Mouse (Mus musculus): Measurements from ENCODE around the gene Pcsk6.

Pcsk6 gene

DNA sequence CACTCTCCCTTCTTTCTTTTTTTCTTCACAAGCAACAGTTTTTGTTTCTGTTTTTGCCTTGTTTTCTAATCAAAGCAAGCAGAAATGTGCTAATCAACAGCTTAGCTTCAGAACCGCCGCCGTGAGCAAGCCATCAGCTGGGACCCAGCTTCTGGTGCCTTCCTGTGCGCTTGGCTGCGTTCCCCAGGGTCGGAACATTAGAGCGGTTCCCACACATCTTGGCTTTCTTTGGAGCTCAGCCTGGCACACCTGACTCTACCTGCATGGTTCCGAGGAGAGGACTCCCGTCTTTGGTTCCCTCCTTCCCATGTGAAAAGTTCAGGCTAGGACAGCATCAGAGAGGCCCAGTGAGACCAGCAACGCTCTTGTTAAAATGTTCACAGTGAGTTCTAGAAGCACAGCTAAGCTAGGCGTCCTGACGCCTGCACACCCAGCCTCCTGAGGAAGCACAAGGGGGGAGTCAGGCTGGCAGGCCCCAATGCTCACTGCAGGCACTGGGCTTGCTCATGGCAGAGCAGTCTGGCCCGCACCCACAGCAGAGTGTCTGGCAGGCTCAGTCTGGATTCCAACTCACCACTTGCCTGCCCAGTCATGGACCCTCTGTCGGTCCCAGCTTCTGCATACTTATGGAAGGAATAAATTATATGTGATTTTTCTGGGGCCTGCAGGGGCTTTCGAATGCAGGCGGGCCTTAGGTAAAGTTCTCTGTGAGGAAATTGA lies 139.7 kb downstream of the Pcsk6 start:
- DNase-seq (ENCODE audit: low read depth): no peak

GRCm38 (mm10) chr7:66001797-66002196 lies 140.3 kb downstream of the Pcsk6 start:
- no peak for DNase-seq (ENCODE audit: low read depth)

DNA sequence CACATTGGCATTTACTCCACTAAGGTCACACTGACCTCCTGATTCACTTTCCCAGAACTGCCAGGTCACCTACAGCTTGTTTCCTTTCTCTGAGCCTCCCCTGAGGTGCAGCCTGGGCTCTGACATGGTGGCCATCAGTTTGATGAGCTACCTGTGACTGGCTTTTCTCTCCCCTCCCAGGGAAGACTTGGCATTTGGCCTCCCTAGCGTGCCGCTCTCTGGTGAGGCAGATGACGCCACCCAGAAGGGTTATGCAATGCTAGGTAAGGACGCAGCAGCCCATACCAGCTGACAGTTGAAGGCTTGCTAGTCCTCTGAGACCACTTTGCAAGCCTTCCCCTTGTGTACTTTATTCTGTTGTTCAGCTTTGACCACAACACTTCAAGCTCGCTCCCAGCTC lies 141.9 kb downstream of the Pcsk6 start:
- no peak for DNase-seq (ENCODE audit: low read depth)

GRCm38 (mm10) chr7:66003865-66004638 lies 142.5 kb downstream of the Pcsk6 start:
- no peak for DNase-seq (ENCODE audit: low read depth)

- no peak for DNase-seq (ENCODE audit: low read depth)
Observed at GRCm38 (mm10) chr7:66005066-66005465, 143.5 kb downstream of the Pcsk6 start.

- DNase-seq (ENCODE audit: low read depth): no peak
Observed at GRCm38 (mm10) chr7:66008161-66008891, 146.8 kb downstream of the Pcsk6 start.

DNA sequence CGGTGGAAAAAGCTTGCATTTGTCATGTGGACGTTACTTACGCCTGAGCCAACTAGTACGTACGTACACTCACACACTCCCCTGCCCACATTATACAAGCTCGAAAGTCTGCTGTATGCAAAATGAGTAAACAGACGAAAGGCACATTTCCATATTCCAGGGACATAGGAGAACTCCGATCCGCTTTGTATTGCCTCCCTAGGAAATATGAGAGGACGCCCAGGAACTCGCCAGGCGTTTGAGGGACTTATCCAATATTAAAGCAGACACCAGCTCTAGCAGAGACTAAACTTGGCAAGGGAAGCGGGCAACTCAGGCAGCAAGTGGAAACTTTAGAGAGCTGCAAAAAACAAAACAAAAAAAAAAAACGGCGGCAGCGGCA lies 147.3 kb downstream of the Pcsk6 start:
- DNase-seq (ENCODE audit: low read depth): no peak

GRCm38 (mm10) chr7:66010518-66010917 lies 149.0 kb downstream of the Pcsk6 start:
- DNase-seq (ENCODE audit: low read depth): no peak

DNA sequence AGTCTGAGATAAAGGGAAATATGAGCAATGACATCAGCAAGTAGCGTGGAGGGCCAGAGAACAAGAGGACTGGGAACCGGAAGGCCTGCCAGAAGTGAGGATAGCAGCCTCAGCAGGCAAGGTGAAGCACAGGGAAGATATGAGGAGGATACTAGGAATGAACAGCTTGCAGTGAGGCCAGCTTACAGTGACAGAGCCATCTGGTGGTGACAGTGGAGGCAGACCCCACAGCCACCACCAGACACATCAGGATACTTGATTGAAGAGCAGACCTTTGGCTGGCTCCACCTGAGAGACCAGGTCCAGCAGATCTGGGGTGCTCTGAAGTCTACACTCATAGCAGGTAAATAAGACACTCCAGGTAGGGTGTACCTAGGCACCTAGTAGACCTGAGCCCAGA lies 166.2 kb downstream of the Pcsk6 start:
- DNase-seq (ENCODE audit: low read depth): no peak

- DNase-seq (ENCODE audit: low read depth): no peak
Observed at GRCm38 (mm10) chr7:66028766-66029512, 167.4 kb downstream of the Pcsk6 start.

DNA sequence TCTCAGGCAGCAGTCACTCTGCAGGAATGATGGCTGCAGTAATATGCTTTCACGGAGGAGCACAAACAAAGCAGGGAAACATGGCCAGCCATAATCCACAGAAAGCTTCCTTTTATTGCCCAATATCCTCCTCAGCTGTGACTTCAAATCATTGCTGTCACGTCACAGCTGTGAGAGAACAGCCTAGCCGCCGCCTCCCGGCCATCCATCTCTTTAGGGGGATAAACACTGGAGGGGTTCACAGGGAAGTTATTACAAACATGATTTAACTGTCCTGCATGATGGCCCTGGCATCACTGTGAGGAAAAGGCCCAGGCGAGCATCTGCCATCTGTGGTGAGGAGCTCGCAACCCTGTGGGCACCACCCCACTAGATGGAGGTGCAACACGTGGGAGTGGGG lies 175.3 kb downstream of the Pcsk6 start:
- DNase-seq (ENCODE audit: low read depth): no peak

DNA sequence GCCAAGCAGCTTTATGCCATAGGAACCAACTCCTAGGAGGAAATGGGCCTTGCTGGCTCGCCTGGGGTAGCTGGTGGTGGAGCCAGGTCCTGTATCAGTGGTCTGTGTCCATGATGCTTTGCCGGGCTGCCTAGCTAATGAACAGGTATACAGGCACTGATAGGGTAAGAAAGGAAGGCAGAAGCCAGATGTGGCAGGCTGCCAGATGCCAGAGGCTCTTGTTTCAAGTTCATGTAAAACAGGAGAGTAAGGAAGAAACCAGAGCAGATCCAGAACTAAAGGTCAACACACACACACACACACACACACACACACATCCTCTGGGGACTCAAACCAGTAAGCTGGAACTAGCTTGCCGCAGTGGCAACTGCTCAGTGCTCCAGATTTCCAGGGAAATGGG lies 176.7 kb downstream of the Pcsk6 start:
- no peak for DNase-seq (ENCODE audit: low read depth)

DNA sequence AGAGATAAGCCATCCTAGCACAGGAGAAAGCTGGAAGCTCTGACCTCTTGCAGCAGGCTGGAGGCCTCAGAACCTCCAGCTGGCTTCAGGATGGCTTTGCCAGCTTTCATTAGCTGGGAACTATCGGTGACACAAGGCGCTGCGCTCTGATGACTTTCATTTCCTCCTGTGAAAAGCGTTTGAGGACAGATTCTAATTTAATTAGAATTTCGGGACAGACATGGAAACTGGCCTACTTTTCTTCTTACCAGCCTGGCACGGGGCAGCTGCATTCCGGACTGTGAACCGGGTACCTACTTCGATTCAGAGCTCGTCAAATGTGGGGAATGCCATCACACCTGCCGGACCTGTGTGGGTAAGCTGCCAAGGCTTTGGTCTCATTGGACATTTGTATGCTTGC lies 177.2 kb downstream of the Pcsk6 start:
- no peak for DNase-seq (ENCODE audit: low read depth)

DNA sequence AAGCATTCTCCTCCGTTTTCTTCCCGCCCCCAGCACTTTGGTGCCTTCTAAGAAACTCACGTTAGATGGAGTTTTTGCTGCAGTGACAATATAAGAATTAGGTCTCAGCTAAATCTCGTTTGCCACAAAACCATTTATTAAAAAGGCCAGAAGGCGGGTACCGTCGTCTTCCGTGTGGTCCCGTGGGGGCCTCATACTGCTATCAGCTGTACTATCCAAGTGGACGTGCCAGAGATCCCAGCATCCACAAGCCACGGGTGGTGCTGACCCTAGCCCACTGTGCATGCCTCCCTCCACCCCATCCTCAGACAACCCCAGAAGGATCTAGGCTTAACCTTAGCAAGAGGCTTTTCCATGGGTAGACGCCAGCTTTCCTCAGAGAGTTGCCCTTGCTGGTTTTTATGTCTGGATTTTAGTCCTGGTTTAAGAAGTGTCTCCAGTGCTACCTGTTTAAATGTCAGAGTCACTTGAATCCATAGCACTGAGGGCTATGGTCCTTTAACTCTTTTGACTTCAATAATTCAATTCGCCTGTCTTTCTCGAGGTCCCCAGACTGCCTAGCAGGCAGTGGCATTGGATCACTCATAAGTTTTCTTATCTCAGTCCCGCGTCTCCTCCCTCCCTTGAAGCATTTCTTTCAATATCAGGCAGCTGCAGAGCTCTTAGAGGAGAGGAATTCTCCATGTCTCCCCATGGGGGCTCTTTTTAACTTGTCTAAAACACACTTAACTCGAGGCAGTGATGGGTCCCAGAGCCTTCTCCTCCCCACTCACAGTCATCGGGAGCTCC lies 178.7 kb downstream of the Pcsk6 start:
- no peak for DNase-seq (ENCODE audit: low read depth)

DNA sequence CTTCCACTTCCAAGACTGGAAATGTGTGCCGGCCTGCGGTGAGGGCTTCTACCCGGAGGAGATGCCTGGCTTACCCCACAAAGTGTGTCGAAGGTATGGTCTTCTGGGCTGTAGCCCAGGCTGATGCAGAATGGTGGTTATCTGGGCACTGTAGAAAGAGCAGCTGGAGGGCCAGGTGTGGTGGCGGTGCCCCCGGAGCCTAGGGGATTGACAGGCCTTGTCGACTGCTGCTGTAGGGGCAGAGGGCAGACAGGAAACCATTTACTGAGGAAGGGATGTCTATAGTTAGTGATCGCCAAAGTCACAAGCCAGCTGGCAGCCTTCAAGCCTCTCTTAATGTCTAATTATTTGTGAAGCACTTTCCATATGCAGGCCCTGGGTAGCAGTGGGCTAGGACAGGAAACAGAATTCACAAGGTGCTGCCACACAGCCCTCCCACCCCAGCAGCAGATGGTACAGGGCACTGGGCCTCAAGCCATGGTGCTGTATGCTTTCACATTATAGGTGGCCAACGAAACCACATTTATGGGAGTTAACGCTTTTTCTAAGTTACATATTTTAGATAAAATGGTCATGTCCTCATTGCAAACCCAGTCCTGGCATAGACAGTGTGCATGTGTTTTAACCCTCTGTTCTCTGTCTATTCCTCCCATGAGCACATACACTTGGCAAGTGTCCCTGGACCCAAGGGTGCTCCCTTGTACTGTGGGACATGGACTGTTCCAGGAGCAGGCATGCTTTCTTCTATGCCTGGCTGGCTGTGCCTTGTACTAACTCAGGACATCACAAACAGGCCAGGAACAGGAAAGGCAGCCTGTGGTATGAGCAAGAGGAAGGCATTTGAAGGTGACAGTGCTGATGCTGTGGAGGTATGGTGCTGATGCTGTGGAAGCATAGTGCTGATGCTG lies 182.3 kb downstream of the Pcsk6 start, which contains the start of gene Gm45213:
TSS of gene Gm45213 (plus strand) at position 51 of the 908 bp plus-strand sequence.
- DNase-seq (ENCODE audit: low read depth): no peak

DNA sequence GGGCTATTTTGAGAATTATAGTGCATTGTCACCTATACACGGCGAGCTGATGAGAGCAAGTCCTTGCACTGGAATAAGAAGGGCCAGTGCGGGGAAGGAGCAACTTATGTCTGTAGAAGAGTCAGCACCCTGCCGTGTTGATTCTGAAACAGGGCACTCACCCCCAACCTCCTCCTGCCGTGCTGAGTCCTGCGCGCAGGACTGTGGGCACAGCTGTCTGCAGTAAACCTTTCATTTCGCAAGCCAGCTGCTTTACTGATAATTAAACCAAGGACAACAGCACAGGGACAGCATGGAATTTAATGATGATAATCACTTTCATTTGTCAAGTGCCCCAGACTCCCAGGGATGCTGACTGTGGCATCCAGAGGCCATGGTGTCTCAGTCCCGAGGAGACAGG lies 183.1 kb downstream of the Pcsk6 start:
- no peak for DNase-seq (ENCODE audit: low read depth)

DNA sequence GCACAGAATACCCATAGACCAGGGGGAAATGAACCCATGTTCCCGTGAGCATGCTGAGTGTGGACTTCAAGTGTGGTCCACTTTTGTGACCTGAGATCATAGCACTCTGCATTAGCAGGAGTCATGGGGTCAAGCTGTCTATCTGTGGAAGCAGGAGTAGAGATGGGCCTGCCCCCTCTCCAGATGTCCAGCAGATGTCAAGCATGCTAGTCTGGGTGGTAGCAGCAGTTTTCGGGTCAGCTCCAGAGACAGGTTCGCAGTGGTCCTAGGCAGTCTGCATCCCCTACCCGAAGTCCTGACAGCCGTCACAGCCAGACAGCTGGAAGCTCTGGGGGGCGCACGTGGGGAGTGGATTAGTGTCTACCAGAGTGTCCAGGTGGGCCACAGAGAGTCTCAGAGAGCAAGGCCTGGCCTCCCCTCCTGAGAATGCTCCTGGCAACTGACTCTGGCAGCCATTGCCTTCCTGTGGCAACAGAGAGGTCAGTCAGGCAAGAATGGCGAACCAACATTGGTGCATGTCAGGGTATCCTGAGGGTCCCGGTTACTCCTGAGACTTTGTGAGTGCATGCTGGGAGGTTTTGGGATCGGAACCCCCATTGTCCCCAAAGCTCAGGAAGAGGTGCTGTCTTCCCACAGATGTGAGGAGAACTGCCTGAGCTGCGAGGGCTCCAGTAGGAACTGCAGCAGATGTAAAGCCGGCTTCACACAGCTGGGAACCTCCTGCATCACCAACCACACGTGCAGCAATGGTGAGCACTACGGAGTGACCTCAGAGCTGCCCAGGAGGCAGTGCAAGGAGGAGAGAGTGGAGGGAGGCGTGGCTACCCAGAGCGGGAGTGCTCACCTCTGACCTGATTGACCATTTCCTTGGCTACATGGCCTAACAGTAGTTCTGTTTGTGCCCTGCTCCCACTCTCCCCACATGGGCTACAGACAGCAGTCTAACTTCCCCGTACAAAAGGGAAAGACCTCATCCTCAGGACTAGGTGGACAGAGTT lies 185.7 kb downstream of the Pcsk6 start:
- DNase-seq (ENCODE audit: low read depth): no peak

GRCm38 (mm10) chr7:66047975-66048374 lies 186.4 kb downstream of the Pcsk6 start:
- DNase-seq (ENCODE audit: low read depth): no peak
